Mouse (Mus musculus) MEL (cell line): ENCODE results near the gene Mrpl44. TPM values are rescaled to one million over a fixed set of nuclear protein-coding genes. Genes with fewer than 3 reads are reported as not detected.

ENCODE experiments used
- DNase-seq: peaks from one replicate; pipeline ENCODE4 v3.0.0; 2011; ENCODE audit warnings: low read depth, low spot score
- H3K27ac ChIP-seq: 2 replicates; pipeline ENCODE4 v1.5.1; 2012; ENCODE audit warnings: low read depth, mild to moderate bottlenecking, control low read depth, low read length, moderate library complexity; ENCODE audit not compliant: control insufficient read depth
- H3K27me3 ChIP-seq, 2 experiments: fragments of 150-350 bp in 1 of 2; sonication (generic) in 1 of 2; 2 replicates each; pipeline ENCODE4 v1.6.1; 2012; ENCODE audit warnings: low read length in 2 of 2, mild to moderate bottlenecking in 2 of 2, improper control_type of control experiment in 1 of 2, moderate library complexity in 1 of 2; ENCODE audit not compliant: insufficient read depth in 2 of 2, control insufficient read depth in 1 of 2
- H3K36me3 ChIP-seq, 2 experiments: 2 replicates each; pipeline ENCODE4 v1.6.1; 2012 to 2014; ENCODE audit warnings: low read length in 2 of 2, improper control_type of control experiment in 1 of 2, inconsistent platforms in 1 of 2, mild to moderate bottlenecking in 1 of 2; ENCODE audit not compliant: insufficient read depth in 2 of 2, control insufficient read depth in 1 of 2
- H3K4me1 ChIP-seq, 2 experiments: fragments of 150-350 bp in 1 of 2; sonication (generic) in 1 of 2; 2 replicates each; pipeline ENCODE4 v1.6.1; 2012; ENCODE audit warnings: low read length in 2 of 2, improper control_type of control experiment in 1 of 2, mild to moderate bottlenecking in 1 of 2; ENCODE audit not compliant: insufficient read depth in 2 of 2, control insufficient read depth in 1 of 2
- H3K4me3 ChIP-seq, 2 experiments: fragments of 150-350 bp in 1 of 2; sonication (generic) in 1 of 2; 2 replicates each; pipeline ENCODE4 v1.5.1; 2012; ENCODE audit warnings: low read depth in 2 of 2, low read length in 2 of 2, mild to moderate bottlenecking in 2 of 2, moderate library complexity in 2 of 2, control low read depth in 1 of 2, improper control_type of control experiment in 1 of 2; ENCODE audit not compliant: control insufficient read depth in 1 of 2, insufficient read depth in 1 of 2
- H3K79me2 ChIP-seq: 2 replicates; pipeline ENCODE4 v1.6.1; 2012; ENCODE audit warnings: mild to moderate bottlenecking, low read length, moderate library complexity; ENCODE audit not compliant: control insufficient read depth, poor library complexity, insufficient read depth
- H3K9ac ChIP-seq: 2 replicates; pipeline ENCODE4 v1.6.1; 2012; ENCODE audit warnings: low read depth, mild to moderate bottlenecking, control low read depth, low read length, moderate library complexity; ENCODE audit not compliant: control insufficient read depth, poor library complexity, severe bottlenecking
- H3K9me3 ChIP-seq: fragments of 150-350 bp; sonication (generic); replicated peaks from 2 replicates; pipeline ENCODE4 v1.6.1; 2012; ENCODE audit warnings: mild to moderate bottlenecking, low read length, improper control_type of control experiment, moderate library complexity; ENCODE audit not compliant: insufficient read depth
- BHLHE40 ChIP-seq: IDR thresholded peaks from 2 replicates; pipeline ENCODE4 v1.6.1; 2012; ENCODE audit warnings: low read depth, mild to moderate bottlenecking, inconsistent platforms, low read length, improper control_type of control experiment, borderline replicate concordance
- CTCF ChIP-seq, 3 experiments: IDR thresholded peaks in 2 of 3; conservative IDR thresholded peaks in 1 of 3; 2 replicates each; pipeline ENCODE4 v1.5.1; 2011 to 2012; ENCODE audit warnings: low read length in 3 of 3, low read depth in 2 of 3, mild to moderate bottlenecking in 2 of 3, improper control_type of control experiment in 1 of 3, inconsistent platforms in 1 of 3, mixed read lengths in 1 of 3, moderate library complexity in 1 of 3; ENCODE audit not compliant: control insufficient read depth in 1 of 3, insufficient read depth in 1 of 3, poor library complexity in 1 of 3, severe bottlenecking in 1 of 3
- EP300 ChIP-seq, 2 experiments: IDR thresholded peaks; 2 replicates each; pipeline ENCODE4 v1.6.1; 2011; ENCODE audit warnings: improper control_type of control experiment in 2 of 2, low read length in 2 of 2, low read depth in 1 of 2, mild to moderate bottlenecking in 1 of 2
- GABPA ChIP-seq: IDR thresholded peaks from 2 replicates; pipeline ENCODE4 v1.6.1; 2012; ENCODE audit warnings: low read depth, mild to moderate bottlenecking, inconsistent platforms, low read length, improper control_type of control experiment, moderate library complexity
- HCFC1 ChIP-seq: IDR thresholded peaks from 2 replicates; pipeline ENCODE4 v1.6.1; 2012; ENCODE audit warnings: low read depth, mild to moderate bottlenecking, inconsistent platforms, low read length, improper control_type of control experiment, moderate library complexity
- JUND ChIP-seq: IDR thresholded peaks from 2 replicates; pipeline ENCODE4 v1.6.1; 2011; ENCODE audit warnings: low read depth, mild to moderate bottlenecking, improper control_type of control experiment, low read length
- MAFK ChIP-seq: IDR thresholded peaks from 2 replicates; pipeline ENCODE4 v1.6.1; 2011; ENCODE audit warnings: low read depth, mild to moderate bottlenecking, low read length, improper control_type of control experiment, borderline replicate concordance
- MAX ChIP-seq: IDR thresholded peaks from 2 replicates; pipeline ENCODE4 v1.6.1; 2011; ENCODE audit warnings: low read length, improper control_type of control experiment
- MEF2A ChIP-seq: IDR thresholded peaks from 2 replicates; pipeline ENCODE4 v1.6.1; 2014; ENCODE audit warnings: low read depth, mild to moderate bottlenecking, inconsistent platforms, low read length, improper control_type of control experiment; ENCODE audit not compliant: poor library complexity, insufficient replicate concordance, severe bottlenecking; ENCODE audit errors: extremely low read depth
- MYB ChIP-seq: IDR thresholded peaks from 2 replicates; pipeline ENCODE4 v1.6.1; 2011; ENCODE audit warnings: mild to moderate bottlenecking, low read depth, low read length, improper control_type of control experiment
- MYC ChIP-seq: IDR thresholded peaks from 2 replicates; pipeline ENCODE4 v1.6.1; 2011; ENCODE audit warnings: low read depth, mild to moderate bottlenecking, low read length, improper control_type of control experiment, moderate library complexity
- NELFE ChIP-seq: IDR thresholded peaks from 2 replicates; pipeline ENCODE4 v1.6.1; 2011; ENCODE audit warnings: low read depth, low read length, improper control_type of control experiment
- NRF1 ChIP-seq: IDR thresholded peaks from 2 replicates; pipeline ENCODE4 v1.6.1; 2014; ENCODE audit warnings: low read depth, mild to moderate bottlenecking, inconsistent platforms, low read length, improper control_type of control experiment, moderate library complexity; ENCODE audit not compliant: poor library complexity, insufficient read depth, severe bottlenecking
- POLR2A ChIP-seq, 2 experiments: IDR thresholded peaks; 2 replicates each; pipeline ENCODE4 v1.6.1; 2011 to 2012; ENCODE audit warnings: low read length in 2 of 2, mild to moderate bottlenecking in 2 of 2, control low read depth in 1 of 2, improper control_type of control experiment in 1 of 2, low read depth in 1 of 2, moderate library complexity in 1 of 2; ENCODE audit not compliant: control insufficient read depth in 1 of 2, insufficient read depth in 1 of 2, poor library complexity in 1 of 2
- POLR2AphosphoS5 ChIP-seq: IDR thresholded peaks from 2 replicates; pipeline ENCODE4 v1.6.1; 2012; ENCODE audit warnings: low read depth, borderline replicate concordance, mild to moderate bottlenecking, inconsistent platforms, low read length, moderate library complexity, mixed read lengths
- RAD21 ChIP-seq: IDR thresholded peaks from 2 replicates; pipeline ENCODE4 v1.6.1; 2011; ENCODE audit warnings: mild to moderate bottlenecking, low read depth, low read length, improper control_type of control experiment
- TAL1 ChIP-seq: IDR thresholded peaks from 2 replicates; pipeline ENCODE4 v1.6.1; 2012; ENCODE audit warnings: mild to moderate bottlenecking, inconsistent platforms, low read length, moderate library complexity, mixed read lengths
- TCF12 ChIP-seq: IDR thresholded peaks from 2 replicates; pipeline ENCODE4 v1.6.1; 2014; ENCODE audit warnings: low read depth, mild to moderate bottlenecking, inconsistent platforms, low read length, improper control_type of control experiment, moderate library complexity
- UBTF ChIP-seq: IDR thresholded peaks from 2 replicates; pipeline ENCODE4 v1.6.1; 2012; ENCODE audit warnings: low read depth, mild to moderate bottlenecking, inconsistent platforms, low read length, improper control_type of control experiment, moderate library complexity, borderline replicate concordance; ENCODE audit not compliant: insufficient read depth
- USF1 ChIP-seq: IDR thresholded peaks from 2 replicates; pipeline ENCODE4 v1.6.1; 2014; ENCODE audit warnings: low read depth, mild to moderate bottlenecking, inconsistent platforms, low read length, improper control_type of control experiment, moderate library complexity
- ZC3H11A ChIP-seq: IDR thresholded peaks from 2 replicates; pipeline ENCODE4 v1.6.1; 2012; ENCODE audit warnings: low read depth, mild to moderate bottlenecking, inconsistent platforms, low read length, improper control_type of control experiment
- ZKSCAN1 ChIP-seq: IDR thresholded peaks from 2 replicates; pipeline ENCODE4 v1.6.1; 2012; ENCODE audit warnings: low read depth, mild to moderate bottlenecking, inconsistent platforms, low read length, improper control_type of control experiment, moderate library complexity
- ZMIZ1 ChIP-seq: IDR thresholded peaks from 2 replicates; pipeline ENCODE4 v1.6.1; 2012; ENCODE audit warnings: low read depth, mild to moderate bottlenecking, inconsistent platforms, low read length, improper control_type of control experiment, moderate library complexity
- polyA plus RNA-seq, 2 experiments: library from polyadenylated mRNA; stranded (reverse) in 1 of 2; unstranded in 1 of 2; fragments of >175 nt in 1 of 2; fragments of >200 nt in 1 of 2; gene quantifications; 2 replicates each; pipeline versions ENCODE4 v1.2.1 to v1.2.4; 2012; ENCODE audit warnings: low replicate concordance in 2 of 2, low read depth in 1 of 2; ENCODE audit not compliant: insufficient read length in 2 of 2, insufficient read depth in 1 of 2, missing spikeins in 1 of 2
- total RNA-seq: library from RNA; depleted of rRNA; stranded (reverse); fragments of 300-350 nt; gene quantifications from 2 replicates; pipeline ENCODE4 v1.2.3, GENCODE M21; 2012

Gene Mrpl44
- total and polyA plus RNA-seq, 3 experiments, result 52.6 to 63.2 TPM; not detected in 1

- no peak overlapping the region for H3K4me3 ChIP-seq
- H3K27me3 ChIP-seq, result no peaks in the 10 kb centered on the region
- no peak for TF ChIP-seq ZKSCAN1
- TF ChIP-seq POLR2A (IDR thresholded peaks at IDR 0.05; ENCODE audit: control insufficient read depth in 1 of 2, insufficient read depth in 1 of 2, low read depth in 1 of 2, low read length in 2 of 2, poor library complexity in 1 of 2), result no peak
- TF ChIP-seq MYB, result no peak
- no peak for TF ChIP-seq EP300 (IDR thresholded peaks at IDR 0.05; ENCODE audit: low read depth in 1 of 2, low read length in 2 of 2)
- TF ChIP-seq GABPA, result no peak
- TF ChIP-seq TAL1, result no peak
- no peak for TF ChIP-seq POLR2AphosphoS5
- no peak for TF ChIP-seq MAX
- TF ChIP-seq NELFE, result no peak
- no peak for TF ChIP-seq TCF12
- TF ChIP-seq BHLHE40, result no peak
- no peak for TF ChIP-seq USF1
- no peak overlapping the region for H3K27ac ChIP-seq
- no peaks in the 10 kb centered on the region for H3K9me3 ChIP-seq
- H3K36me3 ChIP-seq, result no peaks in the 10 kb centered on the region
- no peak overlapping the region for H3K9ac ChIP-seq
- H3K79me2 ChIP-seq, result no peaks in the 10 kb centered on the region
- no peak for DNase-seq
- H3K4me1 ChIP-seq, result no peaks in the 10 kb centered on the region
Observed at GRCm38 (mm10) chr1:79803614-79804013, 27.8 kb downstream of the Mrpl44 start.

GRCm38 (mm10) chr1:79806865-79807264 is 31.0 kb downstream of the Mrpl44 start:
- no peak overlapping the region for H3K4me3 ChIP-seq
- no peaks in the 10 kb centered on the region for H3K79me2 ChIP-seq
- peak; percentile 10 for DNase-seq
- H3K9me3 ChIP-seq, result no peaks in the 10 kb centered on the region
- H3K36me3 ChIP-seq, result no peaks in the 10 kb centered on the region
- TF ChIP-seq NELFE (no peak), NRF1 (no peak), JUND (no peak), POLR2A (IDR thresholded peaks at IDR 0.05; ENCODE audit: control insufficient read depth in 1 of 2, insufficient read depth in 1 of 2, low read depth in 1 of 2, low read length in 2 of 2, poor library complexity in 1 of 2) (no peak), UBTF (no peak), CTCF (IDR thresholded peaks at IDR 0.05 in 2 of 3, conservative IDR thresholded peaks at IDR 0.05 in 1 of 3; ENCODE audit: control insufficient read depth in 1 of 3, insufficient read depth in 1 of 3, low read depth in 2 of 3, low read length in 3 of 3, poor library complexity in 1 of 3, severe bottlenecking in 1 of 3) (no peak), RAD21 (no peak), MYC (no peak), MEF2A (no peak), TAL1 (no peak), TCF12 (no peak), BHLHE40 (no peak), POLR2AphosphoS5 (no peak), GABPA (no peak), MAFK (no peak), ZC3H11A (no peak), MYB (no peak), HCFC1 (no peak), ZMIZ1 (no peak)
- H3K27me3 ChIP-seq, result no peaks in the 10 kb centered on the region
- no peak overlapping the region for H3K9ac ChIP-seq
- no peak overlapping the region for H3K27ac ChIP-seq
- H3K4me1 ChIP-seq, result no peaks in the 10 kb centered on the region
